Mouse (Mus musculus): ENCODE measurements around the gene Sipa1l3.

DNA sequence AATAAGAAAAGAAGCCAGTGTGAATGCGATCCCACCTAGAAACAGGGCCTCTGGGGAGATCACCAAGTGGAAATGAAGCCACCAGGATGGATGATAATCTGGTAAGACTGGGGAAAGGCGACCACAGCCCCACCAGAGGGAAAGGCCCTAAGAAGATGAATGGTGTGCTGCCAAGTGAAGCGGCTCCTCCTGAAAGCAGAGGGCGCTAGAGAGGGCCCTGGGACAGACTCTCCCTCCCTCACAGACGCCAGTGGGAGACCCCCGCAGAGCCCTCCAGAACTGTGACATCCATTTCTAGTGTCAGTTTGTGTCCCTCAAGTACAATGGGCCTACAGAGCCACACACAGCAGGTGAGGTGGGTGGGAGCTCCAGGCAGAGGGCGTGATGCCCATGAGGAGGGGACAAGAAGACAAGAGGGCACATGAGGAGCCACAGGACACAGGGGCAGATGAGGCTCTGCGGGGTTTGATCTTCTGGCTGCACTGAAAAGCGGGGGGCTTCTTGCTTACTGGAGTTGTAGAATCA is 181.6 kb downstream of the Sipa1l3 start:
- TF ChIP-seq CTCF (conservative IDR thresholded peaks at IDR 0.05; ENCODE audit: insufficient read depth, insufficient read length, low read depth, low read length) = no peak
- TF ChIP-seq POLR2A (IDR thresholded peaks at IDR 0.05; ENCODE audit: low read depth, low read length) = no peak

Measured in kidney, adult 2 months (tissue).